Mouse (Mus musculus): ENCODE data around the gene Zfp384. TPM values are rescaled to one million over a fixed set of nuclear protein-coding genes. Genes with fewer than 3 reads are reported as not detected.

The Zfp384 gene
- polyA plus RNA-seq, 1 experiment from 2014 or later = 24.4 TPM

Other genes starting within 250 kb of the Zfp384 start
- gene Eno2, start 239.5 kb upstream of the Zfp384 start, polyA plus RNA-seq (2015; fragmentation: Nextera tagmentation; extraction: Ambion mirVana) = 2.1 and 3.4 TPM in 2 replicates
- gene Lrrc23, start 229.4 kb upstream of the Zfp384 start, polyA plus RNA-seq (2015; fragmentation: Nextera tagmentation; extraction: Ambion mirVana) = 11.7 and 13.7 TPM in 2 replicates
- gene Spsb2, start 200.5 kb upstream of the Zfp384 start, polyA plus RNA-seq (2015; fragmentation: Nextera tagmentation; extraction: Ambion mirVana) = 11.6 and 12.7 TPM in 2 replicates
- 712 and 746 TPM in 2 replicates for gene Tpi1, start 194.8 kb upstream of the Zfp384 start, polyA plus RNA-seq (2015; fragmentation: Nextera tagmentation; extraction: Ambion mirVana)
- 149 and 152 TPM in 2 replicates for gene Usp5, start 179.7 kb upstream of the Zfp384 start, polyA plus RNA-seq (2015; fragmentation: Nextera tagmentation; extraction: Ambion mirVana)
- gene Cdca3, start 179.6 kb upstream of the Zfp384 start, polyA plus RNA-seq (2015; fragmentation: Nextera tagmentation; extraction: Ambion mirVana) = 188 and 197 TPM in 2 replicates
- 0.38 and 1.1 TPM in 2 replicates for gene Gnb3, start 168.9 kb upstream of the Zfp384 start, polyA plus RNA-seq (2015; fragmentation: Nextera tagmentation; extraction: Ambion mirVana)
- gene P3h3, start 151.4 kb upstream of the Zfp384 start, polyA plus RNA-seq (2015; fragmentation: Nextera tagmentation; extraction: Ambion mirVana) = 23.9 and 26.9 TPM in 2 replicates
- 0.54 and 0.59 TPM in 2 replicates for gene Gpr162, start 145.2 kb upstream of the Zfp384 start, polyA plus RNA-seq (2015; fragmentation: Nextera tagmentation; extraction: Ambion mirVana)
- gene Cd4, start 120.9 kb upstream of the Zfp384 start, polyA plus RNA-seq (2015; fragmentation: Nextera tagmentation; extraction: Ambion mirVana) = 0.08 and 0.26 TPM in 2 replicates
- 2.3 TPM in 2 replicates for gene Lag3, start 97.4 kb upstream of the Zfp384 start, polyA plus RNA-seq (2015; fragmentation: Nextera tagmentation; extraction: Ambion mirVana)
- gene Ptms, start 89.0 kb upstream of the Zfp384 start, polyA plus RNA-seq (2015; fragmentation: Nextera tagmentation; extraction: Ambion mirVana) = 454 and 458 TPM in 2 replicates
- gene Mlf2, start 77.8 kb upstream of the Zfp384 start, polyA plus RNA-seq (2015; fragmentation: Nextera tagmentation; extraction: Ambion mirVana) = 378 and 389 TPM in 2 replicates
- 142 and 151 TPM in 2 replicates for gene Cops7a, start 43.6 kb upstream of the Zfp384 start, polyA plus RNA-seq (2015; fragmentation: Nextera tagmentation; extraction: Ambion mirVana)
- 0.74 and 0.96 TPM in 2 replicates for gene Pianp, start 12.5 kb upstream of the Zfp384 start, polyA plus RNA-seq (2015; fragmentation: Nextera tagmentation; extraction: Ambion mirVana)
- 138 and 149 TPM in 2 replicates for gene Ing4, start 30.6 kb downstream of the Zfp384 start, polyA plus RNA-seq (2015; fragmentation: Nextera tagmentation; extraction: Ambion mirVana)
- 10.8 and 12.9 TPM in 2 replicates for gene Acrbp, start 40.5 kb downstream of the Zfp384 start, polyA plus RNA-seq (2015; fragmentation: Nextera tagmentation; extraction: Ambion mirVana)
- 0.38 and 0.69 TPM in 2 replicates for gene Lpar5, start 58.8 kb downstream of the Zfp384 start, polyA plus RNA-seq (2015; fragmentation: Nextera tagmentation; extraction: Ambion mirVana)
- gene Chd4, start 86.8 kb downstream of the Zfp384 start, polyA plus RNA-seq (2015; fragmentation: Nextera tagmentation; extraction: Ambion mirVana) = 68.5 and 69.3 TPM in 2 replicates
- 56.5 and 58.8 TPM in 2 replicates for gene Nop2, start 122.8 kb downstream of the Zfp384 start, polyA plus RNA-seq (2015; fragmentation: Nextera tagmentation; extraction: Ambion mirVana)
- gene Iffo1, start 136.1 kb downstream of the Zfp384 start, polyA plus RNA-seq (2015; fragmentation: Nextera tagmentation; extraction: Ambion mirVana) = 5.7 and 6.8 TPM in 2 replicates
- gene Gapdh, start 157.3 kb downstream of the Zfp384 start, polyA plus RNA-seq (2015; fragmentation: Nextera tagmentation; extraction: Ambion mirVana) = 1,765 and 1,844 TPM in 2 replicates
- gene Ncapd2, start 182.6 kb downstream of the Zfp384 start, polyA plus RNA-seq (2015; fragmentation: Nextera tagmentation; extraction: Ambion mirVana) = 136 and 139 TPM in 2 replicates
- gene Mrpl51, start 182.7 kb downstream of the Zfp384 start, polyA plus RNA-seq (2015; fragmentation: Nextera tagmentation; extraction: Ambion mirVana) = 208 and 224 TPM in 2 replicates
- gene Vamp1, start 206.4 kb downstream of the Zfp384 start, polyA plus RNA-seq (2015; fragmentation: Nextera tagmentation; extraction: Ambion mirVana) = 4.2 and 5.4 TPM in 2 replicates
- 7.0 and 10.9 TPM in 2 replicates for gene Tapbpl, start 222.7 kb downstream of the Zfp384 start, polyA plus RNA-seq (2015; fragmentation: Nextera tagmentation; extraction: Ambion mirVana)
- gene Cd27, start 227.9 kb downstream of the Zfp384 start, polyA plus RNA-seq (2015; fragmentation: Nextera tagmentation; extraction: Ambion mirVana) = 2.6 and 4.5 TPM in 2 replicates

Measured in lung, embryonic 15.5 days (tissue).